Mouse (Mus musculus) G1E (cell line): ENCODE data around the gene Upf1. TPM values are rescaled to one million over a fixed set of nuclear protein-coding genes. Genes with fewer than 3 reads are reported as not detected.
A peak's percentile ranks its signal among the peaks of the same experiment; 100 is the strongest.

Source experiments
- ATAC-seq: 2 replicates; pipeline ENCODE4 v1.8.0; 2016; ENCODE audit warnings: mild to moderate bottlenecking; ENCODE audit not compliant: insufficient number of reproducible peaks, poor library complexity, low FRiP score, severe bottlenecking; ENCODE audit errors: extremely low read depth
- DNase-seq: peaks from one replicate; pipeline ENCODE4 v3.0.0; 2012; ENCODE audit warnings: low spot score
- H3K27me3 ChIP-seq: 2 replicates; pipeline ENCODE4 v1.6.1; 2012; ENCODE audit warnings: mild to moderate bottlenecking, low read length, inconsistent platforms; ENCODE audit not compliant: insufficient read depth
- H3K36me3 ChIP-seq: replicated peaks from 2 replicates; pipeline ENCODE3; 2012; ENCODE audit warnings: mild to moderate bottlenecking, inconsistent platforms
- H3K4me1 ChIP-seq: 2 replicates; pipeline ENCODE4 v1.6.1; 2012; ENCODE audit warnings: low read depth, low read length, inconsistent platforms, mixed read lengths; ENCODE audit not compliant: insufficient read depth
- H3K4me3 ChIP-seq: 2 replicates; pipeline ENCODE4 v1.5.1; 2012; ENCODE audit warnings: low read depth, mild to moderate bottlenecking, inconsistent platforms, low read length, moderate library complexity, mixed read lengths
- H3K9me3 ChIP-seq: replicated peaks from 2 replicates; pipeline ENCODE4 v1.6.1; 2012; ENCODE audit warnings: inconsistent platforms
- CTCF ChIP-seq: IDR thresholded peaks from 2 replicates; pipeline ENCODE4 v1.5.1; 2012; ENCODE audit warnings: low read depth, low read length, inconsistent platforms, mixed read lengths
- GATA1 ChIP-seq: IDR thresholded peaks from 2 replicates; pipeline ENCODE4 v1.6.1; 2012; ENCODE audit warnings: borderline replicate concordance, low read length, inconsistent platforms, mixed read lengths
- GATA2 ChIP-seq: IDR thresholded peaks from 2 replicates; pipeline ENCODE4 v1.6.1; 2012; ENCODE audit warnings: low read depth, low read length, inconsistent platforms, borderline replicate concordance
- POLR2AphosphoS5 ChIP-seq: IDR thresholded peaks from 2 replicates; pipeline ENCODE4 v1.6.1; 2012; ENCODE audit warnings: low read depth, low read length, inconsistent platforms; ENCODE audit not compliant: insufficient replicate concordance
- TAL1 ChIP-seq: conservative IDR thresholded peaks from 2 replicates; pipeline ENCODE4 v1.6.1; 2012; ENCODE audit warnings: low read depth, low read length, inconsistent platforms, mixed read lengths
- polyA plus RNA-seq: library from polyadenylated mRNA; stranded (reverse); fragments of >175 nt; gene quantifications from 2 replicates; pipeline ENCODE4 v1.2.3, GENCODE M21; 2012
- total RNA-seq, 2 experiments: library from RNA; stranded (forward) in 1 of 2; stranded (reverse) in 1 of 2; fragments of 200-1000 nt in 1 of 2; fragments of >200 nt in 1 of 2; fragmentation: Nextera tagmentation in 1 of 2; gene quantifications; 2 replicates each; pipeline ENCODE4 v1.2.3; 2014 to 2017

Upf1 gene
- total and polyA plus RNA-seq, 3 experiments: 22.9 to 155 (median 43.6) TPM

GRCm38 (mm10) chr8:70389678-70390077 is 36.6 kb upstream of the Upf1 start:
- H3K4me1 ChIP-seq: no peaks in the 10 kb centered on the region
- no peak overlapping the region for H3K4me3 ChIP-seq
- DNase-seq (no peak), ATAC-seq (no peak)
- peaks cover 81% of the 10 kb centered on the region for H3K36me3 ChIP-seq
- no peaks in the 10 kb centered on the region for H3K9me3 ChIP-seq
- no peaks in the 10 kb centered on the region for H3K27me3 ChIP-seq
- TF ChIP-seq GATA1 (no peak), TAL1 (no peak), POLR2AphosphoS5 (no peak), CTCF (no peak), GATA2 (no peak)

GRCm38 (mm10) chr8:70383287-70383686 is 30.2 kb upstream of the Upf1 start:
- ATAC-seq (0 out of 2 replicates have a peak, but pooled peaks have one; percentile 22), DNase-seq (peak; percentile 78)
- Histone ChIP-seq H3K27me3 (peaks cover 21% of the 10 kb centered on the region), H3K36me3 (peaks cover 46% of the 10 kb centered on the region), H3K4me1 (peaks cover 17% of the 10 kb centered on the region), H3K9me3 (no peaks in the 10 kb centered on the region), H3K4me3 (no peak overlapping the region)
- TF ChIP-seq CTCF (peak; percentile 66; the same call in 1 of the 2 replicates), POLR2AphosphoS5 (no peak)

- DNase-seq: no peak
- H3K4me1 ChIP-seq: peaks cover 26% of the 10 kb centered on the region
- no peak overlapping the region for H3K4me3 ChIP-seq
- peaks cover 15% of the 10 kb centered on the region for H3K36me3 ChIP-seq
- H3K9me3 ChIP-seq: peaks cover 15% of the 10 kb centered on the region
- peaks cover 44% of the 10 kb centered on the region for H3K27me3 ChIP-seq
- no peak for ATAC-seq
- no peak for TF ChIP-seq POLR2AphosphoS5
- TF ChIP-seq GATA2: no peak
- TF ChIP-seq GATA1: no peak
- no peak for TF ChIP-seq TAL1
- TF ChIP-seq CTCF: no peak
These were observed 27.0 kb upstream of the Upf1 start for GRCm38 (mm10) chr8:70380069-70380468.

GRCm38 (mm10) chr8:70377049-70377448 is 24.0 kb upstream of the Upf1 start:
- no peak for DNase-seq
- ATAC-seq: no peak
- TF ChIP-seq CTCF (no peak), GATA2 (no peak), GATA1 (no peak), POLR2AphosphoS5 (no peak), TAL1 (no peak)
- Histone ChIP-seq H3K4me3 (no peak overlapping the region), H3K4me1 (peaks cover 22% of the 10 kb centered on the region), H3K36me3 (no peaks in the 10 kb centered on the region), H3K9me3 (peaks cover 29% of the 10 kb centered on the region), H3K27me3 (peaks cover 72% of the 10 kb centered on the region)

GRCm38 (mm10) chr8:70376275-70376741 is 23.2 kb upstream of the Upf1 start:
- no peaks in the 10 kb centered on the region for H3K36me3 ChIP-seq
- H3K9me3 ChIP-seq: peaks cover 29% of the 10 kb centered on the region
- peak overlapping the region; percentile 27; the same call in 1 of the 2 replicates for H3K4me3 ChIP-seq
- TF ChIP-seq TAL1 (no peak), POLR2AphosphoS5 (no peak), GATA1 (no peak), GATA2 (no peak), CTCF (no peak)
- H3K4me1 ChIP-seq: peaks cover 20% of the 10 kb centered on the region
- ATAC-seq (no peak), DNase-seq (no peak)
- peaks cover 79% of the 10 kb centered on the region for H3K27me3 ChIP-seq

GRCm38 (mm10) chr8:70375212-70375859 is 22.3 kb upstream of the Upf1 start:
- no peak overlapping the region; the same call in 1 of the 2 replicates for H3K4me3 ChIP-seq
- H3K4me1 ChIP-seq: peaks cover 20% of the 10 kb centered on the region
- peaks cover 79% of the 10 kb centered on the region for H3K27me3 ChIP-seq
- H3K36me3 ChIP-seq: no peaks in the 10 kb centered on the region
- DNase-seq: no peak
- H3K9me3 ChIP-seq: peaks cover 29% of the 10 kb centered on the region
- no peak for ATAC-seq
- TF ChIP-seq POLR2AphosphoS5: no peak
- TF ChIP-seq GATA2: no peak
- TF ChIP-seq GATA1: no peak
